Mouse (Mus musculus) thymus, adult 2 months (tissue): Measurements from ENCODE around the gene Celf2.

Experiments used
- CTCF ChIP-seq: fragments of 200-500 bp; IDR thresholded peaks from 2 replicates; pipeline ENCODE4 v1.5.1; 2012; ENCODE audit warnings: mild to moderate bottlenecking, control low read depth, low read length, moderate library complexity, borderline replicate concordance; ENCODE audit not compliant: control insufficient read depth, poor library complexity, insufficient read depth; ENCODE audit errors: extremely low read depth
- POLR2A ChIP-seq: fragments of 200-500 bp; IDR thresholded peaks from 2 replicates; pipeline ENCODE4 v1.6.1; 2012; ENCODE audit warnings: mild to moderate bottlenecking, low read length, control low read depth, moderate library complexity; ENCODE audit not compliant: control insufficient read depth, poor library complexity, insufficient read depth; ENCODE audit errors: extremely low read depth

DNA sequence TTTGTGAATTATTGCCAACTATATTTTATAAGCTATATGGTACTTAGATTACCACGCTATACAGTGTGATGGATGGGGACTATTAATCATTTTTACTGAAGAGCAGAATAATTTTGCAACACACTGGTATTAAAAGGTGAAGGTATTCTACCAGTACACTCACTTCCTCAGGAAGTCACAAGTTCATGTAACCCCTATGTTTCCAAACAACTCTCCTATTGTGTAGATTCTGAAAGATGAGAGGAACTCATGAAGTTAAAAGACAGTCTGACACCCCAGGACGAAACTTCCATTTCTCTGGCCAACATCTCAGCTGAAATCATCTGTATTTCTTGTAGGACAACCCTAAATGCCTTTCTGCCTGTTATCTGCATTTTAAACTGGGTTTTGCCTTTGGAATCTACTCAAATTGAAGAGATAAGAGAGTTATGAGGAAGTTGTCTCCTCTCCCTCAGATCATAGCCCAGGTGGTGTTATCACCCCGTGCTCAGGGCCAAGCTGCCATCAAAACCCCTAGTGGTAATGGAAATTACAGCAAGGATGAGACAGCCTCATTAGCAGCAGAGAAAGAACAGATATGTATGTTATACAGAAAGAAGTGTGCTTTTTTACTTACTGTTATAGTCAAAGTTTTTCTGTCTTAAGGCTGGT is 722.7 kb downstream of the Celf2 start:
- TF ChIP-seq CTCF (no peak), POLR2A (no peak)
